Mouse (Mus musculus): ENCODE results near the gene Rbfox3. TPM values are rescaled to one million over a fixed set of nuclear protein-coding genes. Genes with fewer than 3 reads are reported as not detected.

Gene Rbfox3
- polyA plus RNA-seq, 1 experiment = 0.19 TPM

GRCm38 (mm10) chr11:118693276-118693675 is 218.1 kb downstream of the Rbfox3 start:
- 84% methylated on average over 7 of the region's 7 CpGs for WGBS
- H3K27ac ChIP-seq (ENCODE audit: insufficient read depth, low read depth, low read length) = no peak overlapping the region
- H3K4me3 ChIP-seq (ENCODE audit: low read depth, low read length) = no peak overlapping the region
- no peak for TF ChIP-seq POLR2A (IDR thresholded peaks at IDR 0.05; ENCODE audit: low read depth, low read length)
- H3K4me1 ChIP-seq (ENCODE audit: control insufficient read depth, insufficient read depth, insufficient read length, low read length) = no peaks in the 10 kb centered on the region
- no peaks in the 10 kb centered on the region for H3K36me3 ChIP-seq (ENCODE audit: control insufficient read depth, insufficient read depth, low read length)
- H3K27me3 ChIP-seq (ENCODE audit: control insufficient read depth, insufficient read depth, low read length) = no peaks in the 10 kb centered on the region

DNA sequence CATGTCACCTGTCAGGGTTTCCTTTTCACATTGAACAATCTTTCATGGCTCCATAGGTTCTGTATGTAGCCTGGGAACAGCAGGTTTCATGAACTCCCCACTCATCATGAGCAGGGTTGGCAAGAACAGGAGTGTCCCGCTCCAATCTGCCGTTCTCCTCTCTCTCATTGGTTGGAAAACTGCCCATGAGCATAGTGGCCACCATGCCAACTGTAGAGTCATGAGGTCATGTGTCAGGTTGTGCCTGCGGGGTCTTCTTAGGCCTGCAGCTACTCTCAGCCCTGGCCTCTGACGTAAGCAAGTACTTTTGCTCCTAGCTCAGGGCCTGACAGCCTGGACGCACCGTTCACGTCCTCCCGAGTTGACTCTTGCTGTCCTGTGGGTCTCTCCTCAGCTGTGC is 221.1 kb downstream of the Rbfox3 start:
- Histone ChIP-seq H3K27ac (ENCODE audit: insufficient read depth, low read depth, low read length) (no peak overlapping the region), H3K4me1 (ENCODE audit: control insufficient read depth, insufficient read depth, insufficient read length, low read length) (no peaks in the 10 kb centered on the region), H3K36me3 (ENCODE audit: control insufficient read depth, insufficient read depth, low read length) (no peaks in the 10 kb centered on the region), H3K4me3 (ENCODE audit: low read depth, low read length) (no peak overlapping the region), H3K27me3 (ENCODE audit: control insufficient read depth, insufficient read depth, low read length) (no peaks in the 10 kb centered on the region)
- no peak for TF ChIP-seq POLR2A (IDR thresholded peaks at IDR 0.05; ENCODE audit: low read depth, low read length)
- TF ChIP-seq CTCF (IDR thresholded peaks at IDR 0.05; ENCODE audit: extremely low read depth, insufficient read length, insufficient replicate concordance, low read depth, low read length) = no peak
- 78% methylated on average over 8 of the region's 8 CpGs for WGBS

GRCm38 (mm10) chr11:118685397-118685796 is 226.0 kb downstream of the Rbfox3 start:
- no peak overlapping the region for H3K4me3 ChIP-seq (ENCODE audit: low read depth, low read length)
- TF ChIP-seq POLR2A (IDR thresholded peaks at IDR 0.05; ENCODE audit: low read depth, low read length) = no peak
- no peak for TF ChIP-seq CTCF (IDR thresholded peaks at IDR 0.05; ENCODE audit: extremely low read depth, insufficient read length, insufficient replicate concordance, low read depth, low read length)
- 8% methylated on average over 16 of the region's 16 CpGs for WGBS
- no peaks in the 10 kb centered on the region for H3K4me1 ChIP-seq (ENCODE audit: control insufficient read depth, insufficient read depth, insufficient read length, low read length)
- no peaks in the 10 kb centered on the region for H3K27me3 ChIP-seq (ENCODE audit: control insufficient read depth, insufficient read depth, low read length)
- no peak overlapping the region for H3K27ac ChIP-seq (ENCODE audit: insufficient read depth, low read depth, low read length)
- no peaks in the 10 kb centered on the region for H3K36me3 ChIP-seq (ENCODE audit: control insufficient read depth, insufficient read depth, low read length)

DNA sequence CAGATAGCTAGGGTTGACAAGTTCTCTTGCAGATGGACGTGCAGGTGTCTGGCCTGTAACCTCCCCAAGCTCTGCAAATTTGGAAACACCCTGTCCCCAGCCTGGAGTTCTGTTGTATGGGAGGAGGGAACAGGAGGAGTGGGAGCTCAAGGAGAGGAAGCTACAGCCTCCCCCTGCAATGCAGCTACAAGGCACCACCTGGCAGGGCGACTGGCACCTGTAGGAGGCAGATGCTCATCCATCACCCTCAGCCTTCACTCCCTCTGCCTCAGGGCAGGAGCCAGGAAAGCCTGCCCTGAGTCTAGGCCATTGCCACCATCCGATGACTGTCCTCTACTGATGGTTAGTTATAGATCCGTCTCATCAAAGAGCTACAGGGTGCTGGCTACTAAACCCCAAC is 226.7 kb downstream of the Rbfox3 start:
- H3K27me3 ChIP-seq (ENCODE audit: control insufficient read depth, insufficient read depth, low read length) = no peaks in the 10 kb centered on the region
- no peaks in the 10 kb centered on the region for H3K4me1 ChIP-seq (ENCODE audit: control insufficient read depth, insufficient read depth, insufficient read length, low read length)
- TF ChIP-seq CTCF (IDR thresholded peaks at IDR 0.05; ENCODE audit: extremely low read depth, insufficient read length, insufficient replicate concordance, low read depth, low read length) (no peak), POLR2A (IDR thresholded peaks at IDR 0.05; ENCODE audit: low read depth, low read length) (no peak)
- no peaks in the 10 kb centered on the region for H3K36me3 ChIP-seq (ENCODE audit: control insufficient read depth, insufficient read depth, low read length)
- 63% methylated on average over 4 of the region's 4 CpGs for WGBS
- no peak overlapping the region for H3K4me3 ChIP-seq (ENCODE audit: low read depth, low read length)
- H3K27ac ChIP-seq (ENCODE audit: insufficient read depth, low read depth, low read length) = no peak overlapping the region

DNA sequence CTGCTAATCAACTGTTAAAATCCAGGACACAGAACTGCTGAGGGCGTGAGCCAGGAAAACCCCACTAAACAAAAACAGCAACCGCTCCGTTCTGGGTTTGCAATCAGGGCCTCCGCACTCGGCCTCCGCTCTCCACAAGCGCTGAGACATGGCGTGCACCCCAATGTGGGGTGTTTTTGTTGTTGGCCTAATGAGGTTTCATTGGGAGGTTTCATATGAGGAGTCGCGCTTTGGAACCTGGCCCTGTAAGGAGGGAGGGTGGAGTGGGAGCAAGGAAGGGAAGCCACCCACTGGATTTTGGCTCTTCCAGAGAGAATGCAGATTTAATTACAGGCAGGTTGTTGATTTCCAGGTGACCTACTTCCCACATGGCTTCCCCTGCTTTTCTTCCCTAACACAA is 230.7 kb downstream of the Rbfox3 start:
- no peaks in the 10 kb centered on the region for H3K27me3 ChIP-seq (ENCODE audit: control insufficient read depth, insufficient read depth, low read length)
- H3K36me3 ChIP-seq (ENCODE audit: control insufficient read depth, insufficient read depth, low read length) = no peaks in the 10 kb centered on the region
- H3K27ac ChIP-seq (ENCODE audit: insufficient read depth, low read depth, low read length) = no peak overlapping the region
- no peak for TF ChIP-seq POLR2A (IDR thresholded peaks at IDR 0.05; ENCODE audit: low read depth, low read length)
- TF ChIP-seq CTCF (IDR thresholded peaks at IDR 0.05; ENCODE audit: extremely low read depth, insufficient read length, insufficient replicate concordance, low read depth, low read length) = no peak
- H3K4me3 ChIP-seq (ENCODE audit: low read depth, low read length) = no peak overlapping the region
- no peaks in the 10 kb centered on the region for H3K4me1 ChIP-seq (ENCODE audit: control insufficient read depth, insufficient read depth, insufficient read length, low read length)
- 85% methylated on average over 10 of the region's 10 CpGs for WGBS

DNA sequence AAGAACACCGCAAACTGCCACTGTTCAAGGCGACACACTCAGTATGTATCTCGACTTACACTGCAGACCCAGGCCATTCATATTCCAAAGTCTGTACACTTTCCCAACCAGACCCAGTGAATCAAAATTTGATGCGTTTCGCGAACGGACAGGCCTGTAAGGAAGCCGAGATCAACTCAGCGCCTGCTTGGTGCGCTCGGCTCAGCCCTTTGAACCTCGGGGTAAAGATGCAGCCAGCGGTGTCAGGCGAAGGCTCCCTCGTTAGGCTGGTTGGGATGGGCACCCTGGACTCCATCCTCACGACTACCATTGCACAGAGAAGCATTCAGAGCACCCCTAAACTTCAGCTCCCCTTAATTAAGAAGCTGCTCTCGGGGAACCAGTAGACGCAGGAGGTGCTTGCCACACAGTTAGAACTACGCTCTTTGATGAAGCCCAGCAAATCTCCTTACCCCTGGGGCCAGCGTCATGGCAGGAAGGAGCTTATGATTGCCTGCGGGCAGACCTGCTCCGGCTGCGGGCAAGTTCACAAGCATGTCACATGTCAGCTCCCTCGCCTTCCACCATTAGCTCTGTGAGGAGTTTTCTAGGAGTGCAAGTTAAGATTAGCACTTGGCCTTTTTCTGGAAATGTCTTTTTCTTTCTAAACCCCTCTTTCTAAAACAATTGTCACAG is 231.5 kb downstream of the Rbfox3 start:
- WGBS = 74% methylated on average over 24 of the region's 24 CpGs
- Histone ChIP-seq H3K36me3 (ENCODE audit: control insufficient read depth, insufficient read depth, low read length) (no peaks in the 10 kb centered on the region), H3K27ac (ENCODE audit: insufficient read depth, low read depth, low read length) (no peak overlapping the region), H3K4me1 (ENCODE audit: control insufficient read depth, insufficient read depth, insufficient read length, low read length) (no peaks in the 10 kb centered on the region), H3K4me3 (ENCODE audit: low read depth, low read length) (no peak overlapping the region), H3K27me3 (ENCODE audit: control insufficient read depth, insufficient read depth, low read length) (no peaks in the 10 kb centered on the region)
- TF ChIP-seq POLR2A (IDR thresholded peaks at IDR 0.05; ENCODE audit: low read depth, low read length) (no peak), CTCF (IDR thresholded peaks at IDR 0.05; ENCODE audit: extremely low read depth, insufficient read length, insufficient replicate concordance, low read depth, low read length) (no peak)

GRCm38 (mm10) chr11:118678515-118679104 is 232.8 kb downstream of the Rbfox3 start:
- Histone ChIP-seq H3K4me1 (ENCODE audit: control insufficient read depth, insufficient read depth, insufficient read length, low read length) (no peaks in the 10 kb centered on the region), H3K4me3 (ENCODE audit: low read depth, low read length) (no peak overlapping the region), H3K36me3 (ENCODE audit: control insufficient read depth, insufficient read depth, low read length) (no peaks in the 10 kb centered on the region), H3K27ac (ENCODE audit: insufficient read depth, low read depth, low read length) (no peak overlapping the region), H3K27me3 (ENCODE audit: control insufficient read depth, insufficient read depth, low read length) (no peaks in the 10 kb centered on the region)
- WGBS = 36% methylated on average over 20 of the region's 20 CpGs
- TF ChIP-seq POLR2A (IDR thresholded peaks at IDR 0.05; ENCODE audit: low read depth, low read length) (no peak), CTCF (IDR thresholded peaks at IDR 0.05; ENCODE audit: extremely low read depth, insufficient read length, insufficient replicate concordance, low read depth, low read length) (no peak)

Data from small intestine, adult 2 months (tissue).